Mouse (Mus musculus) forebrain, embryonic 10.5 days (tissue): Measurements from ENCODE around the gene Sept9. TPM values are rescaled to one million over a fixed set of nuclear protein-coding genes. Genes with fewer than 3 reads are reported as not detected.

Source experiments
- DNase-seq: peaks from one replicate; pipeline ENCODE4 v3.0.0-alpha.2; 2017; ENCODE audit warnings: low spot score; ENCODE audit errors: extremely low spot score
- H3K27ac ChIP-seq: fragments of 300-500 bp; sonication (generic); 2 replicates; pipeline ENCODE4 v1.5.1; 2016; ENCODE audit warnings: mild to moderate bottlenecking
- H3K27me3 ChIP-seq: fragments of 300-500 bp; sonication (generic); 2 replicates; pipeline ENCODE4 v1.6.1; 2016; ENCODE audit warnings: mild to moderate bottlenecking; ENCODE audit not compliant: poor library complexity, severe bottlenecking
- H3K36me3 ChIP-seq: fragments of 300-500 bp; sonication (generic); replicated peaks from 2 replicates; pipeline ENCODE4 v1.6.1; 2016; ENCODE audit warnings: mild to moderate bottlenecking, moderate library complexity
- H3K4me1 ChIP-seq: fragments of 300-500 bp; sonication (generic); 2 replicates; pipeline ENCODE4 v1.6.1; 2016
- H3K4me3 ChIP-seq: fragments of 300-500 bp; sonication (generic); 2 replicates; pipeline ENCODE4 v1.5.1; 2016; ENCODE audit warnings: mild to moderate bottlenecking, moderate library complexity
- H3K9me3 ChIP-seq: fragments of 300-500 bp; sonication (generic); 2 replicates; pipeline ENCODE4 v1.6.1; 2016; ENCODE audit warnings: mild to moderate bottlenecking, moderate library complexity
- WGBS: fragments of 180-500 bp; shearing (Covaris S2); methylation state at CpG from one replicate; pipeline ENCODE4 v1.1.7; 2016; 5-methylcytosine and 5-hydroxymethylcytosine counted together
- polyA plus RNA-seq: library from polyadenylated mRNA; unstranded; fragments of >200 nt; fragmentation: Nextera tagmentation; extraction: Ambion mirVana; gene quantifications from 2 replicates; pipeline ENCODE4 v1.2.1, GENCODE M21; 2016

Gene Sept9
- 206 and 211 TPM in 2 replicates for polyA plus RNA-seq

DNA sequence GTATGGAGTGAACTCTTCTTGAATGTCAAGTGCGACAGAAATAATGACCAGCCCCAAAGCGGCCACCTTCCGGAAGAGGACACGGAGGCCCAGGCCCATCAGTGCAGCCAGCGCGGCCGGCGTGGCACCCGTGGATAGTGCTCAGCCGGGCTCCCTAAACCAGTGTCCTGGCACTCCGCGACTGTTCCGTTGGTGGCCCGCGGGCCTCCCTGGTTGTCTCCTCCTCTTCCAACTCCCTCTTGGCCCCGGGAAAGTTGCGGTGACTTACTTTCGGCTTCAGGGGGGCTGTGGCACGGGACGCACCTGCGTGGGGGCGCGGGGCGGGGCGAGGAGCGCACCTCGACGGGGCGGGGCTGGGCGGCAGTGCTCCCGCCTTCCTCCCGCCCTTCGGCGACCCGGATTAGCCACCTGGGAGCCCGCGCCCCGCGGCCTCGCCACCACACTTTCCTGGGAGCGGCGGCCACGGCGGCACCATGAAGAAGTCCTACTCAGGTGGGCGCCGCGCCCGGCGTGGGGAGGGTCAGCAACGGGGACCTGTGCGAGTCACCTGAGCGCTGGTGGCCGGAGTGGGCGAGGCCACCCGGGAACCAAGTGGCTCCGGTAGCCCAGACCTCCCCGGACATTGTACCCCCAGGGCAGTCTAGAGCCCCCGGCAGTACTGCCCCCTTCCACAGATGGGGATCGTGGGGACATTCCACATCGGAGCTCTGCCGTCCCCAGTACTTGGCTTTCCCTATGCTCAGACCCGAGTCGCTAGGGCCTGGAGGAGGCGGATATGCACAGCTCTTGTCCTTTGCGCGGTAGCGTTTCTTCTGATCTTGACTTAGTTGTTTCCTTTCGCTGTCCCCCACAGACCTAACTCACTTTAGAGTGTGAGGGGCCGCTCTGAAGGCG lies at the start of gene Sept9:
Gene Sept9, plus strand, starts transcription at position 380 of the 894 bp plus-strand sequence.
- Histone ChIP-seq H3K27me3 (peaks cover 77% of the 10 kb centered on the region), H3K4me3 (peak within 1 kb of the TSS; percentile 60), H3K36me3 (no peaks in the 10 kb centered on the region), H3K4me1 (peaks cover 30% of the 10 kb centered on the region), H3K27ac (peak within 1 kb of the TSS; percentile 51; the same call in 1 of the 2 replicates), H3K9me3 (no peaks in the 10 kb centered on the region)
- WGBS: under 1% methylated on average over 70 of the region's 70 CpGs
- DNase-seq: peak; percentile 30

- DNase-seq: no peak
- Histone ChIP-seq H3K4me1 (peaks cover 56% of the 10 kb centered on the region), H3K27ac (no peak overlapping the region), H3K9me3 (no peaks in the 10 kb centered on the region), H3K36me3 (peaks cover 96% of the 10 kb centered on the region), H3K27me3 (0 out of 2 replicates have a peak, but pooled peaks cover 4% of the 10 kb centered on the region), H3K4me3 (no peak overlapping the region)
- 91% methylated on average over 9 of the region's 9 CpGs for WGBS
Measured at GRCm38 (mm10) chr11:117150467-117150966, 48.9 kb upstream of the Sept9 start.

- Histone ChIP-seq H3K4me3 (no peak overlapping the region), H3K36me3 (peaks cover 92% of the 10 kb centered on the region), H3K27ac (no peak overlapping the region), H3K9me3 (no peaks in the 10 kb centered on the region), H3K4me1 (peaks cover 64% of the 10 kb centered on the region), H3K27me3 (0 out of 2 replicates have a peak, but pooled peaks cover 8% of the 10 kb centered on the region)
- DNase-seq: no peak
- 93% methylated on average over 7 of the region's 7 CpGs for WGBS
Measured at GRCm38 (mm10) chr11:117151461-117151860, 48.0 kb upstream of the Sept9 start.

GRCm38 (mm10) chr11:117152541-117152940 lies 46.9 kb upstream of the Sept9 start:
- Histone ChIP-seq H3K27me3 (0 out of 2 replicates have a peak, but pooled peaks cover 8% of the 10 kb centered on the region), H3K4me1 (peaks cover 60% of the 10 kb centered on the region), H3K9me3 (no peaks in the 10 kb centered on the region), H3K27ac (no peak overlapping the region), H3K4me3 (no peak overlapping the region), H3K36me3 (peaks cover 91% of the 10 kb centered on the region)
- no peak for DNase-seq
- WGBS: 78% methylated on average over 6 of the region's 6 CpGs

DNA sequence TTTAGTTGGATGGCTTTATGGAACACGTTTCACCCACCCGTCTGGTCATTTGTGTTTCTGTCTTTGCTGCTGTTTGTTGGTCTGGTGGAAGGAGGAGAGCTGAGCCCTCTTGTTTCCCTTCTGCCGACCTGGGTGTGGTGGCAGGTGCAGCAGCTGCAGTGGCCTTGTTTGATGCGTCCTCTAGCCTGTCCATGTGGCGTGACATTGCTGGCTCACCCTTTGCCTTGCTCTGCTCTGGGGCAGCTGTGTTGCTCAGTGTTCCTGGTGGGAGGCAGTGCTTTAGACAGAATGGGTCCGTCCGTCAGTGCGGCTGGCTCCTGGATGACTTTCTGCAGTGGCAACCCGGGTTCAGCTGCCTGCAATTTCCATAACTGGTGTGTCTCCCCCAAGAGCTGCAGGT lies 45.9 kb upstream of the Sept9 start:
- H3K27ac ChIP-seq: no peak overlapping the region
- no peaks in the 10 kb centered on the region for H3K9me3 ChIP-seq
- 74% methylated on average over 9 of the region's 9 CpGs for WGBS
- 0 out of 2 replicates have a peak, but pooled peaks cover 8% of the 10 kb centered on the region for H3K27me3 ChIP-seq
- DNase-seq: no peak
- peaks cover 88% of the 10 kb centered on the region for H3K36me3 ChIP-seq
- H3K4me1 ChIP-seq: peaks cover 53% of the 10 kb centered on the region
- H3K4me3 ChIP-seq: no peak overlapping the region

- H3K27me3 ChIP-seq: 0 out of 2 replicates have a peak, but pooled peaks cover 8% of the 10 kb centered on the region
- H3K9me3 ChIP-seq: no peaks in the 10 kb centered on the region
- WGBS: 60% methylated on average over 7 of the region's 7 CpGs
- H3K4me3 ChIP-seq: no peak overlapping the region
- DNase-seq: no peak
- peaks cover 46% of the 10 kb centered on the region for H3K4me1 ChIP-seq
- peak overlapping the region; percentile 68 for H3K27ac ChIP-seq
- H3K36me3 ChIP-seq: peaks cover 87% of the 10 kb centered on the region
Measured at GRCm38 (mm10) chr11:117154088-117154815, 45.2 kb upstream of the Sept9 start.

DNA sequence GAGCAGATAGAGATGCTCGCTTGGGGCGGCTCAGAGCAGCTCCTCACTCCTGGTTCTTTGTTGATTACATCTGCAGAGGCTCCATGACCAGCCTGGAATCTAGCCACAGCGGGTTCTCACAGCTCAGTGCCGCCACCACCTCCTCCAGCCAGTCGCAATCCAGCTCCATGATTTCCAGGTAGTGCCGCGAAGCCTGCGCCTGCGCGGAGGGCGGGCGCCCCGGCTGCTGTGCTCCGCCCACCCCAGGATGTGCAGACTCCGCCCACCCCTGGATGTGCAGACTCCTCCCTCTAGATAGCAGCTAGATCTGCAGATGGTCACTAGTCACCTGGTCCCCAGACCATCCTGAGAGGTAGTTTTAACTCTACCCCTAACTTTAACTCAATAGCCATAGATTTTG lies 42.7 kb upstream of the Sept9 start:
- Histone ChIP-seq H3K27ac (peak overlapping the region; percentile 71), H3K4me3 (peak overlapping the region; percentile 33), H3K9me3 (no peaks in the 10 kb centered on the region), H3K4me1 (peaks cover 39% of the 10 kb centered on the region), H3K36me3 (peaks cover 74% of the 10 kb centered on the region), H3K27me3 (0 out of 2 replicates have a peak, but pooled peaks cover 8% of the 10 kb centered on the region)
- 6% methylated on average over 13 of the region's 15 CpGs for WGBS
- DNase-seq: peak; percentile 82

GRCm38 (mm10) chr11:117158343-117158742 lies 41.1 kb upstream of the Sept9 start:
- WGBS: 92% methylated on average over 11 of the region's 11 CpGs
- no peak for DNase-seq
- Histone ChIP-seq H3K4me3 (no peak overlapping the region), H3K27ac (peak overlapping the region; percentile 22; the same call in 1 of the 2 replicates), H3K9me3 (no peaks in the 10 kb centered on the region), H3K36me3 (peaks cover 60% of the 10 kb centered on the region), H3K27me3 (0 out of 2 replicates have a peak, but pooled peaks cover 8% of the 10 kb centered on the region), H3K4me1 (peaks cover 32% of the 10 kb centered on the region)

- 93% methylated on average over 13 of the region's 13 CpGs for whole genome bisulfite sequencing
- DNase-seq: no peak
- Histone ChIP-seq H3K4me3 (no peak overlapping the region), H3K9me3 (peaks cover 4% of the 10 kb centered on the region; the same call in 1 of the 2 replicates), H3K36me3 (peaks cover 51% of the 10 kb centered on the region), H3K27me3 (0 out of 2 replicates have a peak, but pooled peaks cover 8% of the 10 kb centered on the region), H3K27ac (no peak overlapping the region), H3K4me1 (peaks cover 21% of the 10 kb centered on the region)
Measured at GRCm38 (mm10) chr11:117159257-117159945, 40.1 kb upstream of the Sept9 start.

- Histone ChIP-seq H3K9me3 (peaks cover 4% of the 10 kb centered on the region; the same call in 1 of the 2 replicates), H3K4me1 (peaks cover 17% of the 10 kb centered on the region)
Measured at GRCm38 (mm10) chr11:117159946-117160307, 39.5 kb upstream of the Sept9 start.

DNA sequence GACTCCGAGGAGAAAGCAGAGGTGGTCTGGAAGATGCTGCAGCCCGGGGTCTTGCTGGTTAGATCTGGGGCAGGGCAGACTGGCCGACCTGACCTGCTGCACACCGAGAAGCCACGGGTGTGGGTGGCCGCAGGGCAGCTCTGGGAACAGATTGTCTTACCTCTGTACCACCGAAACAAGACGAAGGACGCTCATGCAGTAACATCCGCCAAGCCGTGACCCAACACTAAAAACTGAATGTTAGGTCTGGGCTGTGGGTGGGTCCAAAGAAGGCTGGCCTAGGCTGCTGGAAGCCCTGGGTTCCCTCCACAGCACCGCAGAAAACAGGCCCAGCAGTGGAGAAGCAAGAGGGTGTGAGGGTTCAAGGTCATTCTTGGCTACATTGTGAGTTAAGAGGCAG lies 38.7 kb upstream of the Sept9 start:
- peaks cover 15% of the 10 kb centered on the region for H3K4me1 ChIP-seq
- 0 out of 2 replicates have a peak, but pooled peaks cover 2% of the 10 kb centered on the region for H3K27me3 ChIP-seq
- H3K4me3 ChIP-seq: no peak overlapping the region
- no peak overlapping the region for H3K27ac ChIP-seq
- DNase-seq: no peak
- WGBS: 94% methylated on average over 12 of the region's 12 CpGs
- peaks cover 4% of the 10 kb centered on the region; the same call in 1 of the 2 replicates for H3K9me3 ChIP-seq
- peaks cover 37% of the 10 kb centered on the region for H3K36me3 ChIP-seq

More at GRCm38 (mm10) chr11:117159946-117160307, 39.5 kb upstream of the Sept9 start:
- Histone ChIP-seq H3K4me3 (no peak overlapping the region), H3K27me3 (0 out of 2 replicates have a peak, but pooled peaks cover 8% of the 10 kb centered on the region), H3K36me3 (peaks cover 45% of the 10 kb centered on the region), H3K27ac (no peak overlapping the region)
- no peak for DNase-seq
- WGBS: 94% methylated on average over 5 of the region's 5 CpGs

GRCm38 (mm10) chr11:117161574-117161973 lies 37.9 kb upstream of the Sept9 start:
- WGBS: 77% methylated on average over 8 of the region's 8 CpGs
- no peak for DNase-seq
- Histone ChIP-seq H3K36me3 (peaks cover 34% of the 10 kb centered on the region), H3K4me3 (no peak overlapping the region), H3K27me3 (no peaks in the 10 kb centered on the region), H3K27ac (no peak overlapping the region), H3K9me3 (peaks cover 4% of the 10 kb centered on the region; the same call in 1 of the 2 replicates), H3K4me1 (peaks cover 13% of the 10 kb centered on the region)
